Mouse (Mus musculus) cortical plate, adult 2 months (tissue): ENCODE results near the gene Zfp568.

Source experiments
- CTCF ChIP-seq: fragments of 200-500 bp; IDR thresholded peaks from 2 replicates; pipeline ENCODE4 v1.5.1; 2011; ENCODE audit warnings: mild to moderate bottlenecking, control low read depth, low read length; ENCODE audit not compliant: insufficient read depth; ENCODE audit errors: extremely low read depth
- POLR2A ChIP-seq: fragments of 200-500 bp; IDR thresholded peaks from 2 replicates; pipeline ENCODE4 v1.6.1; 2011; ENCODE audit warnings: mild to moderate bottlenecking, low read length, control low read depth; ENCODE audit not compliant: insufficient read depth; ENCODE audit errors: extremely low read depth

DNA sequence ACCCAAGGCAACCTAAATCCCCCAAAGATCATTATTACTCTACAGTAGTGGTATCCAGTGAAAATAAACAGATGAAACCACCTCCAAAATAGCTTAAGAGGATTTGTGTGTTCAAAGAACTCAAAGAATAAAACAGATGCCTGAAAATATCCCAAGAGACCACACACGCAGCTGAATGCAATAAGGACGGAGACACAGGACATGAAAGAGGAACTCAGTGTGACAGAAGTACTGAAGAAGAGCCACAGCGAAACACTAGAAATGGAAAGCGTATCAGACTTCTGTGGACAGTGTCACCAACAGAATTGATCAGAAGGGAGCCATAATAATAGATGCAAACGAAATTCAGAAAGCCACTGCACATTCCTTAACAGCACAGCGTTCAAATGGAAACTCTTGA, 44.9 kb upstream of the Zfp568 start:
- TF ChIP-seq CTCF (no peak), POLR2A (no peak)
